Mouse (Mus musculus) bone marrow macrophage, adult 2 months (primary cell): Measurements from ENCODE around the gene Vps37b. TPM values are rescaled to one million over a fixed set of nuclear protein-coding genes. Genes with fewer than 3 reads are reported as not detected.

Experiments
- H3K27ac ChIP-seq: 2 replicates; pipeline ENCODE4 v1.5.1; 2012; ENCODE audit warnings: low read depth, low read length; ENCODE audit not compliant: insufficient read depth
- H3K4me1 ChIP-seq: 2 replicates; pipeline ENCODE4 v1.6.1; 2012; ENCODE audit warnings: low read length; ENCODE audit not compliant: control insufficient read depth, insufficient read depth
- H3K4me3 ChIP-seq: 2 replicates; pipeline ENCODE4 v1.5.1; 2012; ENCODE audit warnings: mild to moderate bottlenecking, low read length, moderate library complexity; ENCODE audit not compliant: insufficient read depth
- CTCF ChIP-seq: IDR thresholded peaks from 2 replicates; pipeline ENCODE4 v1.5.1; 2012; ENCODE audit warnings: low read depth, mild to moderate bottlenecking, low read length, moderate library complexity
- POLR2A ChIP-seq: IDR thresholded peaks from 2 replicates; pipeline ENCODE4 v1.6.1; 2012; ENCODE audit warnings: mild to moderate bottlenecking, low read depth, low read length, borderline replicate concordance
- polyA plus RNA-seq: library from polyadenylated mRNA; stranded (reverse); fragments of >200 nt; gene quantifications from 2 replicates; pipeline ENCODE4 v1.2.4, GENCODE M21; 2012; ENCODE audit not compliant: missing spikeins, insufficient read depth, insufficient read length

Gene Vps37b
- polyA plus RNA-seq, 1 experiment, result 16.8 TPM

DNA sequence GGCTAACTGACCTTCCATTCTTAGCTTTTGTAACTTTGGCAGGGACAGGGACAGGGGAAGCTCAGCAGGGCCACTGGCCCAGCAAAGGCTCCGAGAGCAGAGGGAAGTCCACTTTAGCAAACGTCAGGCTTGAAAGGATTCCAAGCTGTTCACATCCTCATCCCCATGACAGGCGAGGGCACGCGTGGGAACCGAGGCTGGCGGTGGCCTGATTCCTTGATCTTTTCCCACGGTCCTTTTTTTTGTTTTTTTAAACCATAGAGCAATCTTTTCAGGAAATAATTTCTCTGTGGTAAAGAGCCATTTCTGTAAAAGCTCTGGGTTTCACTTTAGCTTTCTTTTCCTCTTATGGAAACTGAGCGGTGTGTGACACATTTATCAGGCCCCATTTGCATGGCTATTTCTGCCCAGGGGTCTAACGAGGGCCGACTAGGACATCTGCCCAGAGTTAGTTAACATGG, 17.2 kb downstream of the Vps37b start:
- H3K4me1 ChIP-seq, result peaks cover 87% of the 10 kb centered on the region
- H3K27ac ChIP-seq, result peak overlapping the region; percentile 17
- peak overlapping the region; percentile 12; the same call in 1 of the 2 replicates for H3K4me3 ChIP-seq
- TF ChIP-seq CTCF (no peak), POLR2A (no peak)

DNA sequence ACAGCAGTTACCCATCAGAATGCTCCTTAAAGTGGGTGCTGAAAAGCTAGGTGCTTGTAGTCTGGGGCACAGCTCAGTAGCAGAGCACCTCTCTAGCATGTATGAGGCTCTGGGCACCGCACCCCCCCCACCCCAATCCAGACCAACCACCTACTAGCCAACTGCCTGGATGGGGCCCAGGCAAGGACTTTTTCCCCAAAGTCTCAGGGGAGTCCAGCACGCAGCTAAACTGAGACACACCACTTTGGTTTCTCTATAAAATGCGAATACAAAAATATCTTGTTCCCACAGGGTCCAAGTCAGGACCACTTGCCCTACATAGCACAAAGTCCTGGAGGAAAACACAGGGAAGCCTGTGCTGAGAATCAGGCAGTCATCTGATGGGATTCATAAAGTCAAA, 17.9 kb downstream of the Vps37b start:
- H3K4me1 ChIP-seq, result peaks cover 85% of the 10 kb centered on the region
- no peak for TF ChIP-seq CTCF
- no peak for TF ChIP-seq POLR2A
- peak overlapping the region; percentile 15 for H3K27ac ChIP-seq
- H3K4me3 ChIP-seq, result no peak overlapping the region

DNA sequence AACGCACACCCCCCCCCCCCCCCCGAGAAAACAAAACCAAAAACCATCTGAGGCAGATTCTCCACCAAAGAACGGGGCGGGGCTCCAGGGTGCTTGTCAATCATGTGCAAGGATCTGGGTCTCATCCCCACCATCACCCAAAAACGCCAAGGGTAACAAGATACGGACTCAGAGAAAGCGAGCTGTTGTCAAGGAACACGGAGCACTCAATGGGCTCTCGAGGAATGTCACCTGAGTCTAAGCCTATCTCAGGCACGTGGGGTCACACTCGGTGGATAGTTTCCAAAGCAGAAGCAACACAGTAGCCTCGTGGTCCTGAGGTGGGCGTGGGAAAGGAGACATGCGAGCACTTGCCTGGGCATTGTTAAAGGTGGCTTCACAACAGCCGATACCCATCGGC, 18.3 kb downstream of the Vps37b start:
- TF ChIP-seq POLR2A (no peak), CTCF (no peak)
- Histone ChIP-seq H3K27ac (no peak overlapping the region), H3K4me3 (no peak overlapping the region), H3K4me1 (peaks cover 81% of the 10 kb centered on the region)

DNA sequence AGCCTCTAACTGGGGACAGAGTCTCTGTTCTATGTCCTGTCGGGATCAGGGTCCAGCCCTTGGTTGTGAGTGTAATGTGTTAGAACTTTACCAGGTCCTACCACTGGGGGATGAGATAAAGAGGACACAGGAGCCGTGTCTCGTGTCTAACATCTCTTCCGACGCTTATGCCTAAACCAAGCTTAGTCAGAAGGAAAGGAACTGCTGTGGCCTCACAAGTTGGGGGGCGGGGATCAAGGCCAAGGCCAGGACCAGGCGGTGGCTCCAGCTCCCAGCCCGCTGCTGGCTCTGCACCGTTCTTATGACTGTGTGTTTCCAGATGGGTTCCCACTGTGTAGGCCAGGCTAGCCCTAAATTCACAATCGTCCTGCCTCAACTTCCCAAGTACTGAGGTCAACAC, 19.2 kb downstream of the Vps37b start:
- TF ChIP-seq POLR2A, result no peak
- TF ChIP-seq CTCF, result no peak
- H3K4me3 ChIP-seq, result no peak overlapping the region

DNA sequence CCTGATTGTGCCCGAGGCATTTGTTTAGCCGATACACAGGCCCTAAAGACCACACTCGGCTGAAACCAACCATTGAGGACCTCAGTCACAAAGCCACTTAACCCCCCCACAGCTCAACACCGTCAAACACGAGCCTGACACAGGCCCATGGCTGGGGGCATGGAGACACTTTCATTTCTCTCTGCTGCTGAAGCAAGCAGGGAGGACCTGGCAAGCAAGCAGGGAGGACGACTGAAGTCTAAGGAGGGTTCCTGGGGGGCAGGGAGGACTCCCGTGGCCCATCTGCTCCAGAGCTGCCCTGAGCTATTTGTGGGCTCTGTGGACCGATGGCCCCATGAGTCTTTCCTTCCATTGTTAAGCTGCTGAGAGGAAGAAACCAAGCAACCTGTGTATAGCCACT, 20.1 kb downstream of the Vps37b start:
- TF ChIP-seq CTCF (no peak), POLR2A (no peak)
- H3K4me1 ChIP-seq, result peaks cover 64% of the 10 kb centered on the region
- peak overlapping the region; percentile 34 for H3K4me3 ChIP-seq
- peak overlapping the region; percentile 58 for H3K27ac ChIP-seq

More for the DNA sequence above, 19.2 kb downstream of the Vps37b start:
- no peak overlapping the region for H3K27ac ChIP-seq
- peaks cover 72% of the 10 kb centered on the region for H3K4me1 ChIP-seq

DNA sequence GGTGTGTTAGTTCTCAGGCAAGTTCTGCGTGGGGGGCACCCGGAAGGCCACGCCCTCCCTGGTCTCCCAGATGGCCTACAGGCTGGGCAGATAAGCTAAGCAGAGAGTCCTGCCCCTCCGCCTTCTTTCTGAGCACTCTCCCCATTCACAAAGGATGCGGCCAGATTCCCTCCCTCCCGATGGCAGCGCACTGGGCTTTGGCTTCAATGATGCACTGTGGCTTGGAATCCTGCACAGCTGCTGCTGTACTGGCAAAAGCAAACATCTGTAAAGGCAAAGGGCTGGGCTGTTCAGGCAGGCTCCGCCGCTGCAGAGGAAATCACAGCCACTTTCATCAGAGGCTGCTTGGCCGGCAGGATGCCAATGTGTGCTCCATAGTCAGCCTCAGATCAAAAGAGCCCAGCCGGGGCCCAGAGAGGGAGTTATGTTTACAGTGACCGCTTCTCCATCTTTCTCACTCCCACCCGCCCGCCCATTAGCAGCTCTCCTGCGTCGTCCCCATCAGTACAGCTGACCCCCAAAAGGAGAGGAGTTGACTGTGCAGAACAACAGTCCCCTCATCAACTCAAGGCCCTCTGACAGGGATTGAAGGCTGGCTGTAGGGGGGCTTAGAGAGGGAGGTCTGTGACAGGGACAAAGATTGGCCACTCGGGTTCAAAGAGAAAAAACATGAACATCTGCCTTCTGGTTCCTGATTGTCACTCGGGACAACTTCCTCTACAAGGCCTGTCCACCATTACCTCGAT, 21.0 kb downstream of the Vps37b start:
- TF ChIP-seq POLR2A (no peak), CTCF (no peak)
- peak overlapping the region; percentile 58 for H3K27ac ChIP-seq
- H3K4me1 ChIP-seq, result peaks cover 56% of the 10 kb centered on the region
- H3K4me3 ChIP-seq, result peak overlapping the region; percentile 34

DNA sequence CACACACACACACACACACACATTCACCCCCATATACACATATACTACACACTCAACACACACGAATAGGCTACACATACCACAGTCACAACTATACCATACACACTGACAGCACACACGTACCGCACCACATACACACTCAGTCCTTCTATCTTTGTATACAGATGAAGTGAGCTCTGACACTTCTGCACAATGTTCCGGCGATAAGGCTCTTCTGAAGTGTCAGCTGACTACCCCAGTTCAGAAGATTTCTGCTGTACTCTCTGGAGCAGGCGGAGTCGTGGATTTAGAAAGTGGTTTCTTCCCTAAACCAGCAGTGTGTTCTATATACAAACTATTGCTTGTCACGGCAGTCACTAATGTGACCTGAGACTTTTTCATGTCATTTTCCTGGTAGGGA, 22.0 kb downstream of the Vps37b start:
- Histone ChIP-seq H3K4me3 (no peak overlapping the region), H3K4me1 (peaks cover 47% of the 10 kb centered on the region), H3K27ac (no peak overlapping the region)
- TF ChIP-seq POLR2A (no peak), CTCF (no peak)

DNA sequence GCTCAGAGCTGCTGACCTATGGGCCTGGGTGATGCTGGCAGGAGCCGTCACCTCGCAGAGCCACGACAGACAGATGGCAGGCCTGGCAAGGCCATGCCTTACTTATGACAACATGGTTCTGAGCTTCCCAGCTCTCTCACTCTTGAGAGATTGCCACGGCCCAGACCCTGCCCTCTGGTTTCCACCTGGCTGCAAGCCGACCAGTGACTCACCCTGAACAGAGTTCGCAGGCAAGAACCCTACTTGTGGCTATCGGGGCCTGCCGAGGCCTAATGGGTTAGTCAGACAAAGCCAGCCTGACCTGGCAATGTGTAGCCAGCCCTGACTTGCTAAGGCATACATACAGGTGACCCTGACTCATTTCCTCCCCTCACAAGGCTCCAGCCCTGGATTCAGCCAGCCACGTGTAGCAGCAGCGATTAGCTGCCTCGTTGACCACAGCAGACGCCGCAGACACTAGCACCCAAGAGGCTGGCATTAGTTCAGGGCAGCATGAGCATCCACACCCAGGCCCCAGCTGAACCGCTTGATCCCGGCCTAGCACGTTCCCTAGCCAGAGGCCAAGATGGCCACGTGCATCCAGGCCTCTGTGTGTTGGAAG, 25.1 kb downstream of the Vps37b start:
- H3K4me1 ChIP-seq, result peaks cover 21% of the 10 kb centered on the region
- no peak overlapping the region for H3K4me3 ChIP-seq
- TF ChIP-seq POLR2A, result no peak
- TF ChIP-seq CTCF, result no peak
- no peak overlapping the region for H3K27ac ChIP-seq

DNA sequence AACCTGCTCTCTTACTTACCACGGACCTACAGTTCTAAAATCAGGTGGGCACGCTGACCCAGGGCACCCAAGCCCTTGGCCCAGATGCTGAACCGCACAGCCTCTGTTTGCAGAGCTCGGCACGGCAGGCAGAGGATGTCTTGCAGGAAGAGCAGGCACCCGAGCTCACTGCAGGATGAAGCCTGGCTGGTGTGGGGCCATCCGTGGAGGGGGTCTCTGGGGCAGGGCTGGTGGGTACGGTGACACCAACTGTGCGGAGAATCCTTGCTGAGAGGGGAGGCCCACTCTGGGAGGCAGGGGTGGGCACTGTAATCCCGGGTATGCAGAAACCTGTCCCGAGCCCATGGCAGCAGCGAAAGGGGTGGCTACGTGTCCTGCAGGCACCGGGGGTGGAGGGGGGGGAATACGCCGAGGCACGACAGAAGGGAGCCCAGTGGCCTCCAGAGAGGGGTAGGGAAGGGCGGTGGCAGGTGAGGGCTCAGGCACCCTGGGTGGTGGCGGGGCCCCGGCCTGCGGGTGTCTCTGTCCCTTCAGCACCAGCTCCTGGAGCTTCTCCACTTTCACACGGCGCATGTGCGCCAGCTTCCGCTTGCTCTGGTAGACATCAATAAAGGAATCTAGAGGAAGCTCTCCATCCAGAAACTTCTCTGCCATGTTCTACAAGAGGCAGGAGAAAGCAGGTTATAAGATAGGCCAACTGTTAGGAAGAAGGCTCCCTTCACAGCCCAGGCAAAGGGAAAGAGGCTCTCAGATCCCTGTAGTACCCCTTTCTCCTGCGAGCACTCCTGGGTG, 25.8 kb downstream of the Vps37b start:
- TF ChIP-seq POLR2A (no peak), CTCF (no peak)
- no peak overlapping the region for H3K27ac ChIP-seq
- H3K4me1 ChIP-seq, result peaks cover 15% of the 10 kb centered on the region

More for the DNA sequence above, 25.8 kb downstream of the Vps37b start:
- no peak overlapping the region for H3K4me3 ChIP-seq
